Mouse (Mus musculus) embryonic facial prominence, embryonic 14.5 days (tissue): ENCODE results near the gene Cpeb2. TPM values are rescaled to one million over a fixed set of nuclear protein-coding genes. Genes with fewer than 3 reads are reported as not detected.

Source experiments
- ATAC-seq: fragments of 200-750 bp; cut with Nextera tagmentation; 2 replicates; pipeline ENCODE4 v1.8.0; 2017; ENCODE audit warnings: low read depth, moderate number of reproducible peaks, moderate TSS enrichment
- DNase-seq: peaks from one replicate; pipeline ENCODE4 v3.0.0-alpha.2; 2015; ENCODE audit warnings: low spot score
- H3K27ac ChIP-seq: fragments of 300-500 bp; sonication (generic); replicated peaks from 2 replicates; pipeline ENCODE4 v1.5.1; 2014; ENCODE audit warnings: low read depth, mild to moderate bottlenecking, low read length, moderate library complexity
- H3K27me3 ChIP-seq: fragments of 300-500 bp; sonication (generic); replicated peaks from 2 replicates; pipeline ENCODE4 v1.6.1; 2014; ENCODE audit warnings: low read length; ENCODE audit not compliant: control insufficient read depth, insufficient read depth
- H3K36me3 ChIP-seq: fragments of 300-500 bp; sonication (generic); 2 replicates; pipeline ENCODE4 v1.6.1; 2014; ENCODE audit warnings: low read length, mixed read lengths; ENCODE audit not compliant: control insufficient read depth, insufficient read depth
- H3K4me1 ChIP-seq: fragments of 300-500 bp; sonication (generic); 2 replicates; pipeline ENCODE4 v1.6.1; 2014; ENCODE audit warnings: antibody characterized with exemption, low read length; ENCODE audit not compliant: control insufficient read depth, insufficient read depth
- H3K4me2 ChIP-seq: fragments of 300-500 bp; sonication (generic); 2 replicates; pipeline ENCODE4 v1.6.1; 2014; ENCODE audit warnings: low read depth, mild to moderate bottlenecking, low read length, moderate library complexity, mixed read lengths
- H3K4me3 ChIP-seq: fragments of 300-500 bp; sonication (generic); 2 replicates; pipeline ENCODE4 v1.5.1; 2014; ENCODE audit warnings: low read depth, mild to moderate bottlenecking, low read length
- H3K9ac ChIP-seq: fragments of 300-500 bp; sonication (generic); 2 replicates; pipeline ENCODE4 v1.6.1; 2014; ENCODE audit warnings: low read depth, mild to moderate bottlenecking, low read length, moderate library complexity, mixed read lengths
- H3K9me3 ChIP-seq: fragments of 300-500 bp; sonication (generic); 2 replicates; pipeline ENCODE4 v1.6.1; 2016; ENCODE audit warnings: low read length; ENCODE audit not compliant: control insufficient read depth
- WGBS: fragments of 180-500 bp; shearing (Covaris S2); extraction: QIAGEN DNeasy Blood & Tissue Kit; methylation state at CpG from one replicate; pipeline ENCODE4 v1.1.7; 2014; 5-methylcytosine and 5-hydroxymethylcytosine counted together
- polyA plus RNA-seq: library from polyadenylated mRNA; unstranded; fragments of >200 nt; fragmentation: Nextera tagmentation; extraction: Ambion mirVana; gene quantifications from 2 replicates; pipeline ENCODE4 v1.2.1, GENCODE M21; 2014

Gene Cpeb2
- polyA plus RNA-seq, 1 experiment from 2014 or later = 3.9 TPM

DNA sequence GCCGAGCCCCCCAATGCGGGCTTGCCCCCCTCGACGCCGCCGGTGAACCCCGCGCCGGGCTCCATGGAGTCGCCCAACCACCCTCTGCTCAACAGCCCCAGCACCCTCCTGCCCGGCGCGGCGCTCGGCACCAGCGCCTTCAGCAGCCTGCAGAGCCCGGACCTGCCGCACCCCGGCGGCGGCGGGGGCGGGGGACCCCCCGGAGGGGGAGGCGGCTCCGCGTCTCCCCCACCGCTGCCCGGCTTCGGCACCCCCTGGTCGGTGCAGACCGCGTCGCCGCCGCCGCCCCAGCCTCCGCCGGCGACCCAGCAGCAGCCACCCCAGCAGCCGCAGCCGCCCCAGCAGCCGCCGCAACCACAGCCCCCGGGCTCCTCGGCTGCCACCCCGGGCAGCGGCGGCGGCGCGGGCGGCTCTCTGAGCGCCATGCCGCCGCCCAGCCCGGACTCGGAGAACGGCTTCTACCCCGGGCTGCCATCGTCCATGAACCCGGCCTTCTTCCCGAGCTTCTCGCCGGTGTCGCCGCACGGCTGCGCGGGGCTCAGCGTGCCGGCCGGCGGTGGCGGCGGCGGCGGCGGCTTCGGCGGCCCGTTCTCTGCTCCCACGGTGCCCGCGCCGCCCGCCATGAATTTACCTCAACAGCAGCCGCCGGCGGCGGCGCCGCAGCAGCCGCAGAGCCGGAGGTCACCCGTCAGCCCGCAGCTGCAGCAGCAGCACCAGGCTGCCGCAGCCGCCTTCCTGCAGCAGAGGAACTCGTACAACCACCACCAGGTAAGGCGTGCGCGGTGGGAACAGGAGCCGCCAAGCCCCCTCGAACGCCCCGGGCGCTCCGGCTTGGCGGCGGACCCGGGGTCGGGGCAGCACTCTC, 1.6 kb downstream of the Cpeb2 start:
- Histone ChIP-seq H3K27ac (peak overlapping the region; percentile 96), H3K4me1 (peaks cover 8% of the 10 kb centered on the region), H3K27me3 (peaks cover 13% of the 10 kb centered on the region; the same call in 1 of the 2 replicates), H3K9me3 (no peaks in the 10 kb centered on the region), H3K9ac (peak overlapping the region; percentile 86), H3K4me2 (peak overlapping the region; percentile 95), H3K4me3 (peak overlapping the region; percentile 88), H3K36me3 (no peaks in the 10 kb centered on the region; the same call in 1 of the 2 replicates)
- 0% methylated on average over 12 of the region's 113 CpGs for WGBS
- peak; percentile 44 for DNase-seq
- peak; percentile 21 for ATAC-seq

DNA sequence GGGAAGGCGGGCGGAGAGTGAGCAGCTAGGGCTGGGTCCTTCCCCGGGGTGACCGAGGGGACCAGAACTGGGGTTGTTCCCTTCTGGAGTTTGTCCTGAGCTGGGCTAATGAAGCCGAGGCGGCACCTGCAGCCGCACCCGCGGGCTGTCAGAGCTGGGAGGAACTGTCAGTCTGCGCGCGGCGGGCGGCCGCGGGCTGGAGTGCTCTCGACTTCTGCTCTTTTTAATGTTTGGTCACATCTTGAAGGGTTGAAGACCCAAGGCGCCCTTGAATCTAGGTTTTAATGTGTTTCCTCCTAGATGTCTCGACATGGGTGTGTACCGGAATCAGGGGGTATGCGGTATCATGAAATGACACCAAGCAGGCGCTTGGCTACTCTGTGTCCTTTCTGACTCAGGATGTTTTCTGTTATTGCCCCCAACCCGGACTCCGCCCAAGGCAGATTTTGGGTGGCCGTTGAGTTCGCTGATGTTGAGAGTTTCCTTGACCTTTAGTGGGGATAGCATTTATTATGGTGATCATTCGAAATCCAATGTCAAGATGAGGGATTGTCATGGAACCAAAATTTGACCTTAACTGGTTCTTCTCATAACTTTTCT, 2.3 kb downstream of the Cpeb2 start:
- 2% methylated on average over 22 of the region's 27 CpGs for WGBS

DNA sequence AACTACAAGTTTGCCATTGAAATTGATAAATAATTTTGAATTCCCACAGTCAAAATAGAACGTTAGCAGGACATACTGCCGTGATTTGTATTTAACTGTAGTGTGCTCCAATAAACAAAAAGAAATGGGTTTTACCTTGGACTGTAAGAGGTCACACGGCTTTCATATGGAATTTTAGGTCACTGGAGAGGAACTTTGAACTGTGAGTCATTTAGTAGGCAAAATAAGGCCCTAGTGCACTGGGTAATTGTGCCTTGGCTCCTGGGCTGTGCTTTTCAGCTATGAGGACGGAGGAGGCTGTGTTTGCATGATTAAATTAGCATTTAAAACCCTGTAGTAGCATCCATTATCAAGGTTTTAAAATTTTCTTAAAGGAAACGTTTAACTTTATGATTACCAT, 3.0 kb downstream of the Cpeb2 start:
- Histone ChIP-seq H3K9me3 (no peaks in the 10 kb centered on the region), H3K4me2 (peak overlapping the region; percentile 95), H3K27ac (no peak overlapping the region), H3K36me3 (no peaks in the 10 kb centered on the region; the same call in 1 of the 2 replicates), H3K4me1 (peaks cover 8% of the 10 kb centered on the region), H3K4me3 (peak overlapping the region; percentile 88), H3K9ac (peak overlapping the region; percentile 86; the same call in 1 of the 2 replicates), H3K27me3 (peaks cover 13% of the 10 kb centered on the region; the same call in 1 of the 2 replicates)
- DNase-seq (no peak), ATAC-seq (no peak)
- 33% methylated on average over 5 of the region's 5 CpGs for WGBS

More for the DNA sequence above, 2.3 kb downstream of the Cpeb2 start:
- H3K4me1 ChIP-seq = peaks cover 8% of the 10 kb centered on the region
- H3K9me3 ChIP-seq = no peaks in the 10 kb centered on the region
- DNase-seq (peak; percentile 20), ATAC-seq (no peak)
- no peaks in the 10 kb centered on the region; the same call in 1 of the 2 replicates for H3K36me3 ChIP-seq
- H3K27me3 ChIP-seq = peaks cover 13% of the 10 kb centered on the region; the same call in 1 of the 2 replicates
- peak overlapping the region; percentile 86 for H3K9ac ChIP-seq
- H3K4me2 ChIP-seq = peak overlapping the region; percentile 95
- peak overlapping the region; percentile 96; the same call in 1 of the 2 replicates for H3K27ac ChIP-seq
- peak overlapping the region; percentile 88 for H3K4me3 ChIP-seq

DNA sequence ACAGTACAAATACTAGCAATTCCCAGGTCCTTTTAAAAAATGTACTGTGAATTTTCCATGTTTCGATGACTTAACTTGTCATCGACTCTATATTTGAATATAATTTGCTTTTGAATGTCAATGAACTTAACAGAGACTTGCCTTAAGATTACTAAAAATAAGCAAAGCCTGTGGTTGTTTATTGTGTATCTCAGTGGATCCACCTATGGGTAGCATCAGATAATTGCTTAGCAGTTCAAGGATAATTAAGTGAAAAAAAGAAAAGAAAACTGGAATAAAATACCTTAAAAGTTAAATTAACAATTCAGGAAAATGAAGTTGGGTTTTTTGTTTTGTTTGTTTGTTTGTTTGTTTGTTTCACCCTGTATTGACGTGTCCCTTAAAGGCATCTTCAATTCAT, 3.5 kb downstream of the Cpeb2 start:
- Histone ChIP-seq H3K9me3 (no peaks in the 10 kb centered on the region), H3K27me3 (peaks cover 12% of the 10 kb centered on the region; the same call in 1 of the 2 replicates), H3K4me3 (peak overlapping the region; percentile 88; the same call in 1 of the 2 replicates), H3K36me3 (no peaks in the 10 kb centered on the region; the same call in 1 of the 2 replicates), H3K4me1 (peaks cover 8% of the 10 kb centered on the region), H3K4me2 (peak overlapping the region; percentile 95; the same call in 1 of the 2 replicates), H3K27ac (no peak overlapping the region), H3K9ac (no peak overlapping the region)
- peak; percentile 9 for DNase-seq
- WGBS = 73% methylated on average over 3 of the region's 3 CpGs
- ATAC-seq = no peak

DNA sequence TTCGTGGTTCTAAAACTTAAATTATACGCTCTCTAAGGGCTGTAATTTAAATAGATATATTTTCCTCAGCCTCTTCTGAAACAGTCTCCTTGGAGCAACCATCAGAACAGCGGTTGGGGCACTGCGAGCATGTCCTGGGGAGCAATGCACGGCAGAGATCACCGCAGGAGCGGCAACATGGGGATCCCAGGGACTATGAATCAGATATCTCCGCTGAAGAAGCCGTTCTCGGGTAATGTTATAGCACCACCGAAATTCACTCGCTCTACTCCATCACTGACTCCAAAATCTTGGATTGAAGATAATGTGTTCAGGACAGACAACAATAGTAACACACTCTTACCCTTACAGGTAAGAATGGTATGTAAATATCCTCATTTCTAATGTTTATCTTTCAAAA, 4.3 kb downstream of the Cpeb2 start:
- H3K9me3 ChIP-seq = no peaks in the 10 kb centered on the region
- no peaks in the 10 kb centered on the region; the same call in 1 of the 2 replicates for H3K36me3 ChIP-seq
- no peak overlapping the region for H3K4me3 ChIP-seq
- H3K27me3 ChIP-seq = peaks cover 11% of the 10 kb centered on the region; the same call in 1 of the 2 replicates
- no peak overlapping the region for H3K27ac ChIP-seq
- H3K9ac ChIP-seq = no peak overlapping the region
- H3K4me1 ChIP-seq = peaks cover 8% of the 10 kb centered on the region
- WGBS = 65% methylated on average over 12 of the region's 12 CpGs
- H3K4me2 ChIP-seq = 0 out of 2 replicates have a peak overlapping the region, but pooled peaks have one; percentile 7
- no peak for DNase-seq
- no peak for ATAC-seq

DNA sequence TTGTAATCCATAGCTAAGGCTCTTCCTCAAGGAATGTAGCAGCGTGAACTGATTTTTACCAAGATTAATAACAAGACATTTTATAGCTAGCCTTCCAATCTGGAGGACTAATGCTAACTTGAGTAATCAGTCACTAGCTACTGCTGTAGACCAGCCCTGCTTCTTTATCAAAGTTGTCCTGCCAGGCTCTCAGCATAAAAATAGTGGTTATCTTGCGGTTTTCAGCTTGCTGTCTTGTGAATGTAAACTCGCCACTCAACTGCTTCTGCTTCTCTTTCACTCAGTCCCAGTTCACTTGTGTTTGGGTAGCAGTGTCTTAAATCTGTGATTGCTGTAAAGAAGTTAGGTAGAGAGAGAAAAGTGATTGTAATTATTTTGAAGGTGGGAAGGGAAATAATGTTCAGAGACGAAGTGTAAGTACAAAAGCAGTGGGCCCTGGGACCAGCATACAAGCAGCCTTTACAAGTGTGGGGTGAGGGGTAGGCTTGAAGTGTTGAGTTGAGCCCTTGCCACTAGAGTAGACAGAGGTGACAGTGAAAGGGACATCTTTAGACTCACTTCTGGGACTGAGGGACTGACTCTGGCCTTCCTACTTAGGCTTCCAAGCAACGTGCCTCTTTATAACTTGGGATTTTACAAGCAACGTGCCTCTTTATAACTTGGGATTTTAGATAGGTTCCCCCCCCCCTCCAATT, 6.3 kb downstream of the Cpeb2 start:
- Histone ChIP-seq H3K4me1 (peaks cover 8% of the 10 kb centered on the region), H3K4me2 (no peak overlapping the region), H3K9me3 (no peaks in the 10 kb centered on the region), H3K36me3 (no peaks in the 10 kb centered on the region; the same call in 1 of the 2 replicates), H3K27me3 (peaks cover 11% of the 10 kb centered on the region; the same call in 1 of the 2 replicates), H3K27ac (no peak overlapping the region), H3K4me3 (no peak overlapping the region), H3K9ac (no peak overlapping the region)
- ATAC-seq (no peak), DNase-seq (no peak)
- 89% methylated on average over 6 of the region's 6 CpGs for WGBS

DNA sequence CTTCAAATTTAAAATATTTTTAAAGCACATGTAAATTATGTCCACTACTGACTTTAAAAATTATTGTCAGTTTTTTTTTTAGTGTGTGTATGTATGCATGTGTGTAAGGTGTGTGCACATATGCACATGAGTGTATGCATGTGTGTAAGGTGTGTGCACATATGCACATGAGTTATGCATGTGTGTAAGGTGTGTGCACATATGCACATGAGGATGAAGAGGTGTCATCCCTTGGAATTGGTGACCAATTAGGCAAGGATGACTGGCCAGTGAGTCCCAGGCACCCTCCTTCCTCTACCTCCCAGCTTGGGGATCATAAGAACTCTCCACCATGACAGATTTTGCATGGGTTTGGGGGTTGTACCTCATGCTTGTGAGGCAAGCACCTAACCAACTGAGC, 7.8 kb downstream of the Cpeb2 start:
- no peak for ATAC-seq
- Histone ChIP-seq H3K27me3 (peaks cover 6% of the 10 kb centered on the region; the same call in 1 of the 2 replicates), H3K4me3 (no peak overlapping the region), H3K36me3 (no peaks in the 10 kb centered on the region; the same call in 1 of the 2 replicates), H3K9me3 (no peaks in the 10 kb centered on the region), H3K9ac (no peak overlapping the region), H3K4me1 (peaks cover 4% of the 10 kb centered on the region), H3K27ac (no peak overlapping the region), H3K4me2 (no peak overlapping the region)
- no peak for DNase-seq

DNA sequence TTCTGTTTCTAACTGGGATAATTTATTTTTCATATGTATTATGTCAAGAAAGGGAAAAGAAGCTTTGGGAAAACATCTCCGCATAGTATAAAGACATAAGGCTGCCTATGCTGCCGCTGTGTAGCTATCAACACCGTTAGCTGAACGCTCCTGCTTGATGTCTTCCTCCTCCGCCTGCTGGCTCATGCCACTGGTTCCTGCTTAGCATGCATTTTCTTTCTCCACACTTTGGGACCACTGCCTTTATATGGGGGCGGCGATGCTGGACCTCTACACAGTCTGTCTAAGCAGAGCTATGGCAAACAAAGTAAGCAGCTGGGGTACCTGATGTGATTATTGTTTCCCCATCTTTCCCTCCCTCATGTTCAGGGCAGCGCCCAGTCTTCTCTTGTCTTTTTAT, 13.3 kb downstream of the Cpeb2 start:
- DNase-seq (no peak), ATAC-seq (no peak)
- H3K9ac ChIP-seq = no peak overlapping the region
- no peak overlapping the region for H3K4me2 ChIP-seq
- H3K27me3 ChIP-seq = no peaks in the 10 kb centered on the region
- 90% methylated on average over 8 of the region's 8 CpGs for WGBS
- no peaks in the 10 kb centered on the region; the same call in 1 of the 2 replicates for H3K36me3 ChIP-seq
- no peaks in the 10 kb centered on the region for H3K9me3 ChIP-seq
- no peak overlapping the region for H3K4me3 ChIP-seq
- no peaks in the 10 kb centered on the region for H3K4me1 ChIP-seq
- H3K27ac ChIP-seq = no peak overlapping the region
